Mouse (Mus musculus) lung, embryonic 14.5 days (tissue): ENCODE data around the gene Ston1. TPM values are rescaled to one million over a fixed set of nuclear protein-coding genes. Genes with fewer than 3 reads are reported as not detected.

Experiments used
- ATAC-seq: fragments of 200-750 bp; cut with Nextera tagmentation; 2 replicates; pipeline ENCODE4 v1.8.0; 2017; ENCODE audit warnings: mild to moderate bottlenecking, moderate TSS enrichment, moderate library complexity; ENCODE audit not compliant: insufficient read depth
- DNase-seq: peaks from one replicate; pipeline ENCODE4 v3.0.0-alpha.2; 2015
- H3K27ac ChIP-seq: fragments of 300-500 bp; sonication (generic); 2 replicates; pipeline ENCODE4 v1.5.1; 2014; ENCODE audit warnings: low read depth, mild to moderate bottlenecking, moderate library complexity
- H3K27me3 ChIP-seq: fragments of 300-500 bp; sonication (generic); 2 replicates; pipeline ENCODE4 v1.6.1; 2014; ENCODE audit warnings: low read length, control low read depth; ENCODE audit not compliant: insufficient read depth
- H3K36me3 ChIP-seq: fragments of 300-500 bp; sonication (generic); 2 replicates; pipeline ENCODE4 v1.6.1; 2014; ENCODE audit warnings: control low read depth; ENCODE audit not compliant: insufficient read depth
- H3K4me1 ChIP-seq: fragments of 300-500 bp; sonication (generic); 2 replicates; pipeline ENCODE4 v1.6.1; 2014; ENCODE audit warnings: antibody characterized with exemption, control low read depth; ENCODE audit not compliant: insufficient read depth
- H3K4me2 ChIP-seq: fragments of 300-500 bp; sonication (generic); 2 replicates; pipeline ENCODE4 v1.6.1; 2014; ENCODE audit warnings: mild to moderate bottlenecking
- H3K4me3 ChIP-seq: fragments of 300-500 bp; sonication (generic); 2 replicates; pipeline ENCODE4 v1.5.1; 2014; ENCODE audit warnings: low read depth, low read length
- H3K9ac ChIP-seq: fragments of 300-500 bp; sonication (generic); 2 replicates; pipeline ENCODE4 v1.6.1; 2014
- H3K9me3 ChIP-seq: fragments of 300-500 bp; sonication (generic); 2 replicates; pipeline ENCODE4 v1.6.1; 2016; ENCODE audit warnings: low read depth, low read length, control low read depth
- CTCF ChIP-seq: IDR thresholded peaks from 2 replicates; pipeline ENCODE4 v1.5.1; 2016; ENCODE audit warnings: antibody characterized with exemption, low read depth
- WGBS: fragments of 180-500 bp; shearing (Covaris S2); extraction: QIAGEN DNeasy Blood & Tissue Kit; methylation state at CpG from one replicate; pipeline ENCODE4 v1.1.7; 2014; 5-methylcytosine and 5-hydroxymethylcytosine counted together
- polyA plus RNA-seq: library from polyadenylated mRNA; unstranded; fragments of >200 nt; fragmentation: Nextera tagmentation; extraction: Ambion mirVana; gene quantifications from 2 replicates; pipeline ENCODE4 v1.2.1, GENCODE M21; 2014

Ston1 gene
- polyA plus RNA-seq, 1 experiment from 2014 or later: 11.7 TPM

DNA sequence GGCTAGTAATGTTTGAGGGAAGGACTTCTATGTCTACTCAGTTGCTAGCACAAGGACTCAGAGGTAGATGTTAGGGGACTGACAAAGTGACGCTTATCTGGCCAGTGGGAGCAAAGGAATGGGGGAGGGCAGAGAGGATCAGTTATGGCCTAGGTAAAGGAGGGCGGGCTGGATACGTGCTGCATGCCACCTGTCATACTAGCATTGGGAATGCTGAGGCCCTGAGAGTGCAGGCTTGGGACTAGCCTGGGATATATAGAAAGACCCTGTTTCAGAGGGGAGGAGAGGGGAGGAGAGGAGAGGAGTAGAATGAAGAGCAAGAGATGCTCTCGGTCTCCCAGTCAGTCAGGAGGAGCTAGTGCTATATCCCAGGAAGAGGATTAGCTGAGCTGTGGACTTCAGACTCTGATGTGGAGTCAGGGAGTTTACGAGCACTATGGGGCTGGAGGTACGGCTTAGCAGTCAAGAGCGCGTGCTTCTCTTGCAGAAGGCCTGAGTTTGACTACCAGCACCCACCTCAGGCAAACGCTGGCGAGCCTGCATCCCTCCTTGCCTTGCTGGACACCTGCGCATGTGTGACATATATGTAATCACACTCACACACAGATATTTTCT, 43.9 kb upstream of the Ston1 start:
- Histone ChIP-seq H3K4me3 (no peak overlapping the region), H3K27me3 (no peaks in the 10 kb centered on the region), H3K4me2 (no peak overlapping the region), H3K4me1 (no peaks in the 10 kb centered on the region), H3K9me3 (no peaks in the 10 kb centered on the region), H3K27ac (no peak overlapping the region), H3K36me3 (peaks cover 40% of the 10 kb centered on the region), H3K9ac (no peak overlapping the region)
- ATAC-seq (0 out of 2 replicates have a peak, but pooled peaks have one; percentile 4), DNase-seq (no peak)
- 81% methylated on average over 11 of the region's 11 CpGs for WGBS
- TF ChIP-seq CTCF: no peak

DNA sequence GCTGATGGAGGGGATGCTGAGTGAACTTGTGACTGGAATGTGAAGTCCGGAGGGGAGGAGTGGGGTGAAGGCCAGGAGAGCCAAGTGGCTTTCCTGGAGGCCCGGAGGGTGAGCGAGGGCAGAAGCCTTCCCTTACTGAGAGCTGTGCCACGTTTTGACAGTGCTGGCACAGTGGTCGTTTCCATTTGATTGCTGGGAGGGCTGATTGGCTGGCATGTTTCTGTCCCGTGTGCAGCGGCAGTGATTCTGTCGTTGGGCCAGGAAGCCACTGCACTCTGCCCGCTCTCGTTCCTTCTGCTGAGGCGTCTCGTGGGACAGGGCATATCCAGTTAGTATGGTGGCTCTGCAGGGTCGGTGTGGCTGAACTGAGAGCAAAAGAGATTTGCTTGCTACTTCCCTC, 41.3 kb upstream of the Ston1 start:
- ATAC-seq: no peak
- TF ChIP-seq CTCF: no peak
- Histone ChIP-seq H3K9ac (no peak overlapping the region), H3K27ac (no peak overlapping the region), H3K36me3 (peaks cover 37% of the 10 kb centered on the region), H3K4me1 (no peaks in the 10 kb centered on the region), H3K27me3 (no peaks in the 10 kb centered on the region), H3K9me3 (no peaks in the 10 kb centered on the region), H3K4me2 (no peak overlapping the region), H3K4me3 (no peak overlapping the region)
- WGBS: 81% methylated on average over 13 of the region's 13 CpGs
- no peak for DNase-seq

DNA sequence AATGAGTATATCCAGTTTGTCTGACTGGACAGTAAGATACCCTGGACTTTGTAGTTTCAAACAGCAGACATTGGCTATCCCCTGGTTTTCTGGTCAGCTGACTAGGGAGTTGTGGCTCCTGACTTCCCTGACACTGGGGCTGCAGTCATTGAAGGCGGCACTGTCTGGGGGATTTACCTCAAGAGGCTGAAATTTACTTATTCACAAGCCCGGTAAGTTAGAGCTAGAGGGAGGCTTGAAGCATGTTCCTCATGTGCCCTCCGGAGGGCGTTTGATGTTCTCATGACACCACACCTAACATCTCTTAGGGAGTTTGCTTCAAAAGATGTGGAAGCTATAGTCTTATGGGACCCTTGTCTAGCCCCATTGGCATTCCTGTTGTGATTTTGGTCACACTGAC, 40.8 kb upstream of the Ston1 start:
- Histone ChIP-seq H3K4me2 (no peak overlapping the region), H3K9ac (no peak overlapping the region), H3K27me3 (no peaks in the 10 kb centered on the region), H3K36me3 (peaks cover 38% of the 10 kb centered on the region), H3K9me3 (no peaks in the 10 kb centered on the region), H3K4me3 (no peak overlapping the region), H3K27ac (no peak overlapping the region), H3K4me1 (no peaks in the 10 kb centered on the region)
- WGBS: 81% methylated on average over 4 of the region's 4 CpGs
- DNase-seq (no peak), ATAC-seq (no peak)
- no peak for TF ChIP-seq CTCF

DNA sequence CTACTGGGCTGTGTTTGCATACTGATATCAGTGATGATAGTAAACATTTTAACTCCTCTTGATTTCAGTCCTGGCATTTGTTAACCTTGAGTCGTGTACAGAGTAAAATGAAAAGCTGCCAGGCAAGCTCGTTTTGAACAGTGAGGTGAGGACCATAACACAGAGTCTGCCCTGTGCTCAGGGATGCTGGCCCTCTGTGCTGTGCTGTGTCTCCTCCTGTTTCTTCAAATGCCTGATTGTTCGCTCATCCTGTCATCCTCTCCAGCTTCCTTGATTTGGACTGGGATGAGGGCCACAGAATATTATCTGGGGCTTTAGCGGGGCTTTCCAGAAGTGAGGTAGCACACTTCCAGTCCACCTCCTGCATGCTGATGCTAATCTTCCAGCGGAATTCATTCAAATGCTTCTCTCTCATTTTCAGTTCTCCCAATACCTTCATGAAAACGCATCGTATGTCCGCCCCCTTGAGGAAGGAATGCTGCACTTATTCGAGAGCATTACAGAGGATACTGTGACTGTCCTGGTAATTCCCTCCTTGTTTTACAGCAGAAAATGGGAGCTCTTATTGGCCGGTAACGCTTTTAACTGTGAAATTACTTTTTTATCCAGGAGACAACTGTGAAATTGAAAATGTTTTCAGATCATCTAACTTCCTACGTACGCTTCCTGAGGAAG, 39.2 kb upstream of the Ston1 start:
- H3K4me3 ChIP-seq: no peak overlapping the region
- TF ChIP-seq CTCF: peak; percentile 91
- no peak overlapping the region for H3K9ac ChIP-seq
- peaks cover 44% of the 10 kb centered on the region for H3K36me3 ChIP-seq
- no peak overlapping the region for H3K27ac ChIP-seq
- 29% methylated on average over 13 of the region's 13 CpGs for WGBS
- ATAC-seq: peak; percentile 74
- H3K4me1 ChIP-seq: no peaks in the 10 kb centered on the region
- no peaks in the 10 kb centered on the region for H3K9me3 ChIP-seq
- DNase-seq: peak; percentile 93
- H3K27me3 ChIP-seq: no peaks in the 10 kb centered on the region
- no peak overlapping the region for H3K4me2 ChIP-seq

DNA sequence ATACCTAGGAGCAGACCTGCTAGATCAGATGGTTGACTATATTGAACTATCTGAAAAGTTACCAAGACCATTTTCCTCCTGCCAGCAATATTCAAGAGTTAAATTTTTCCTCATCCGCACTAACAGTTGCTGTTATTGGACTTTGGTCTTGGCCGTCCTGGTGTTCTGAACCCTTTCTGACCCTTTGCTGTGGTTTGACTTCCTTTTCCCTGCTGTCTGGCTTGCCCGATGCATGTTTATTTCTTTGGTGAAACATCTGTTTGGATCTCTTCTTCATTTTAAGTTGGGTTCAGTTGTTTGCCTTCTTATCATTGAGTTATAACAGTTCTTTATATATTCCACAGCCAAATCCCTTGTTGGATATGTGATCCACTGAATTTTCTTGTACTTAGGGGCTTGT, 33.9 kb upstream of the Ston1 start:
- DNase-seq (peak; percentile 27), ATAC-seq (no peak)
- Histone ChIP-seq H3K4me2 (no peak overlapping the region), H3K4me1 (no peaks in the 10 kb centered on the region), H3K36me3 (peaks cover 41% of the 10 kb centered on the region), H3K9me3 (no peaks in the 10 kb centered on the region), H3K27me3 (no peaks in the 10 kb centered on the region), H3K27ac (no peak overlapping the region), H3K9ac (no peak overlapping the region), H3K4me3 (no peak overlapping the region)
- 43% methylated on average over 3 of the region's 3 CpGs for WGBS
- no peak for TF ChIP-seq CTCF

DNA sequence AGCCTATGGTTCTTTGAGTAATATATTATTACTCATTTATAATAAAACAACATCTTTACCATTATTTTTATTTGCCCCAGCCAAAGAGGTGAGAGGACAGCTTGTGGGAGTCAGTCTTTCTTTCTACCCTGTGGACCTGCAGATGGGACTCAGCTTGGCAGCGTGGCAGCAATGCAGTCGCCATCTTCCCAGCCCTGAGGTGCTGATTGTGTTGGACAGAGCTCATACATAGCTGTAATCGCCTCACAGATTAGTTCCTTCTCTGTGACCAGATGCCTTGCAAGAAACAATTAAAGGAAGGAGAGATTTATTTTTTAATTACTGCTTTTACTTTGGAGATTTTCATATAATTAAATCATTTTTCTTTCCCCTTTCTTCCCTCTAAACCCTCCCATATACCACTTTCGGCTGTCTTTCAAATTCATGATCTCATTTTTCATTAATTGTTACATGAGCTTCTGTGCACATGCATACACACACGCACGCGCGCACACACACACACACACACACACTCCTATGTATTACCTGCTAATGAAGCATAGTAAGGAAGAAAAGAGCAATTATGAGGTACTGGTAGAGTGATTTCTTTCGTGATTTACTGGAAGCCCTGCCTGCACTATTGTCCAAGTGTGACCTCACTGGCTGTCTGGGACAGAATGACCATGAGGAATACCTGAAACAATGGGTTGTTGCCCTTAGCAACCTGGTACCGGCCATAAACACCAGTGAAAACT, 27.5 kb upstream of the Ston1 start:
- Histone ChIP-seq H3K36me3 (peaks cover 56% of the 10 kb centered on the region), H3K27me3 (no peaks in the 10 kb centered on the region), H3K4me2 (no peak overlapping the region), H3K4me3 (no peak overlapping the region), H3K27ac (no peak overlapping the region), H3K9ac (no peak overlapping the region), H3K9me3 (no peaks in the 10 kb centered on the region), H3K4me1 (no peaks in the 10 kb centered on the region)
- no peak for DNase-seq
- no peak for ATAC-seq
- WGBS: 88% methylated on average over 10 of the region's 10 CpGs
- TF ChIP-seq CTCF: no peak

DNA sequence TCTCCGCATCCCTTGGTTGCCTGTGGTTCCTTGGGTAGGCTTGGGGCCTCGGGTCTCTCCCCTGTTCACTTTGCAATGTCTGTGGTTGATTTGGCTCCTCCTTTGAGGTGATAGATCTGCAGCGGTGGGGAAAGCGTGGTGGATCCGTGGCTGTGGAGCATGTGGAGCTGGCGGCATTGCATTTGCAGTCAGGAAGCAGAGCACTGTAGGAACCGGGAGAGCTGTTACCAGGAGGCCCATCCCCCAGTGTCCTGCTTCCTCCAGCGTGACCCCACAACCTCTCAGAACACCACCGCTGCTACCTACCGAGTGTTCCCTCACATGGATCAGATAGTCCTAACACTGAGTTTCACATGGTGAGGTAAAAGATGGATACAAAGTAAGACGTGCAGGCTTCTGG, 26.7 kb upstream of the Ston1 start:
- DNase-seq: no peak
- no peak for ATAC-seq
- Histone ChIP-seq H3K27me3 (no peaks in the 10 kb centered on the region), H3K36me3 (peaks cover 55% of the 10 kb centered on the region), H3K9ac (no peak overlapping the region), H3K4me1 (no peaks in the 10 kb centered on the region), H3K4me2 (no peak overlapping the region), H3K9me3 (no peaks in the 10 kb centered on the region), H3K27ac (no peak overlapping the region), H3K4me3 (no peak overlapping the region)
- TF ChIP-seq CTCF: no peak
- 81% methylated on average over 11 of the region's 11 CpGs for WGBS
